Mouse (Mus musculus): ENCODE data around the gene Sel1l3. TPM values are rescaled to one million over a fixed set of nuclear protein-coding genes. Genes with fewer than 3 reads are reported as not detected.

Sel1l3 gene
- total RNA-seq, 2 experiments from 2014 or later, result 64.7 to 76.9 TPM

- DNase-seq, result no peak
- intact Hi-C loops (cut with DNase I), result no loop called here
These were observed 37.0 kb downstream of the Sel1l3 start for GRCm38 (mm10) chr5:53176703-53177102.

GRCm38 (mm10) chr5:53176075-53176474, 37.7 kb downstream of the Sel1l3 start:
- peak in 1 of 2 experiments; percentile 40 for DNase-seq
- intact Hi-C loops (cut with DNase I), result no loop called here

- DNase-seq, result no peak
- intact Hi-C loops (cut with DNase I), result no loop called here
These were observed 38.5 kb downstream of the Sel1l3 start for GRCm38 (mm10) chr5:53175195-53175594.

- intact Hi-C loops (cut with DNase I), result no loop called here
- no peak for DNase-seq
These were observed 39.3 kb downstream of the Sel1l3 start for GRCm38 (mm10) chr5:53174461-53174860.

- intact Hi-C loops (cut with DNase I), result no loop called here
- DNase-seq, result no peak
These were observed 40.8 kb downstream of the Sel1l3 start for GRCm38 (mm10) chr5:53172908-53173307.

GRCm38 (mm10) chr5:53172256-53172636, 41.5 kb downstream of the Sel1l3 start:
- intact Hi-C loops (cut with DNase I), result no loop called here
- no peak for DNase-seq

GRCm38 (mm10) chr5:53171611-53172255, 42.0 kb downstream of the Sel1l3 start:
- no peak for DNase-seq
- intact Hi-C loops (cut with DNase I), result no loop called here

GRCm38 (mm10) chr5:53167564-53167963, 46.2 kb downstream of the Sel1l3 start:
- peak in 1 of 2 experiments; percentile 6 for DNase-seq
- intact Hi-C loops (cut with DNase I), result no loop called here

- intact Hi-C loops (cut with DNase I), result no loop called here
These were observed 48.1 kb downstream of the Sel1l3 start for GRCm38 (mm10) chr5:53165672-53166071.

GRCm38 (mm10) chr5:53162436-53162835, 51.3 kb downstream of the Sel1l3 start:
- intact Hi-C loops (cut with DNase I), result no loop called here
- DNase-seq, result no peak

More at GRCm38 (mm10) chr5:53165672-53166071, 48.1 kb downstream of the Sel1l3 start:
- DNase-seq, result no peak

GRCm38 (mm10) chr5:53161506-53162186, 52.1 kb downstream of the Sel1l3 start:
- DNase-seq, result peak in 1 of 2 experiments; percentile 35
- intact Hi-C loops (cut with DNase I), result no loop called here

- intact Hi-C loops (cut with DNase I), result no loop called here
- no peak for DNase-seq
These were observed 53.5 kb downstream of the Sel1l3 start for GRCm38 (mm10) chr5:53160207-53160606.

GRCm38 (mm10) chr5:53159631-53160030, 54.1 kb downstream of the Sel1l3 start:
- intact Hi-C loops (cut with DNase I), result loop anchor here (10.0 kb wide), 1 partner anchor 105 kb away; the partner anchor contains the start of gene Smim20
- no peak for DNase-seq

- no peak for DNase-seq
- intact Hi-C loops (cut with DNase I), result loop anchor here (10.0 kb wide), 1 partner anchor 106 kb away; the partner anchor contains the start of gene Smim20
These were observed 54.6 kb downstream of the Sel1l3 start for GRCm38 (mm10) chr5:53159166-53159565.

GRCm38 (mm10) chr5:53155985-53156679, 57.6 kb downstream of the Sel1l3 start:
- intact Hi-C loops (cut with DNase I), result loop anchor here (10.0 kb wide), 1 partner anchor 109 kb away; the partner anchor contains the start of gene Smim20
- no peak for DNase-seq

- intact Hi-C loops (cut with DNase I), result loop anchor here (10.0 kb wide), 1 partner anchor 110 kb away; the partner anchor contains the start of gene Smim20
- no peak for DNase-seq
These were observed 59.2 kb downstream of the Sel1l3 start for GRCm38 (mm10) chr5:53154501-53154900.

GRCm38 (mm10) chr5:53154078-53154477, 59.6 kb downstream of the Sel1l3 start:
- no peak for DNase-seq
- intact Hi-C loops (cut with DNase I), result loop anchor here (10.0 kb wide), 1 partner anchor 111 kb away; the partner anchor contains the start of gene Smim20

GRCm38 (mm10) chr5:53153144-53153543, 60.6 kb downstream of the Sel1l3 start:
- intact Hi-C loops (cut with DNase I), result loop anchor here (10.0 kb wide), 1 partner anchor 112 kb away; the partner anchor contains the start of gene Smim20
- DNase-seq, result no peak

- no peak for DNase-seq
- intact Hi-C loops (cut with DNase I), result loop anchor here (10.0 kb wide), 1 partner anchor 113 kb away; the partner anchor contains the start of gene Smim20
These were observed 62.3 kb downstream of the Sel1l3 start for GRCm38 (mm10) chr5:53151379-53151960.

GRCm38 (mm10) chr5:53148960-53149685, 64.6 kb downstream of the Sel1l3 start:
- DNase-seq, result peak; percentile 51 to 52
- intact Hi-C loops (cut with DNase I), result no loop called here
